Mouse (Mus musculus): ENCODE data around the gene Plce1. TPM values are rescaled to one million over a fixed set of nuclear protein-coding genes. Genes with fewer than 3 reads are reported as not detected.

Gene Plce1
- polyA plus RNA-seq, 1 experiment: 2.3 TPM

DNA sequence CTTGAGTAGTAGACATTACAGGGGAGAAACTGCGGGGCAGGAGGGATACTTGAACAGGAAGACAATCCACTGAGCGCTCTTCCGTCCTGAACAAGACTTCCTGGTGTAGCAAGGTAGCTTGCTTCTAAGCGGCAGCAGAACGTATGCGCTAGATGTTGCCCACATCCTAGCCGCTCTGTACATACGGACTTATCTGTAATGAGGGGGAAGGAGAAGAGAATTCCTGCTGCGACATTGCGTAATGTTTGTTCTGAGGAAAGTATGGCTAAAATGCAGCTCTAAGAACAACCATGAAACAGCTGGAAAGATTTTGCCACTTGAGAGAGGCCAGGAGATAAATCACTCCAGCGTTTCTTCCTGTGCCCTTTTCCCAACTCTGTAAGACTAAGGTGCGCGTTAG lies 177.1 kb downstream of the Plce1 start:
- TF ChIP-seq POLR2A (IDR thresholded peaks at IDR 0.05; ENCODE audit: low read depth, low read length) (no peak), CTCF (conservative IDR thresholded peaks at IDR 0.05; ENCODE audit: insufficient read depth, insufficient read length, low read depth, low read length) (no peak)
- DNase-seq: no peak
- Histone ChIP-seq H3K36me3 (ENCODE audit: control insufficient read depth, insufficient read depth, low read length) (no peaks in the 10 kb centered on the region), H3K27ac (ENCODE audit: insufficient read depth, low read depth, low read length) (no peak overlapping the region), H3K4me3 (ENCODE audit: insufficient read depth, low read depth, low read length) (no peak overlapping the region), H3K4me1 (ENCODE audit: control insufficient read depth, insufficient read depth, low read length) (no peaks in the 10 kb centered on the region), H3K27me3 (replicated peaks; ENCODE audit: control insufficient read depth, insufficient read depth, low read length) (no peaks in the 10 kb centered on the region)
- 77% methylated on average over 13 of the region's 13 CpGs for WGBS

DNA sequence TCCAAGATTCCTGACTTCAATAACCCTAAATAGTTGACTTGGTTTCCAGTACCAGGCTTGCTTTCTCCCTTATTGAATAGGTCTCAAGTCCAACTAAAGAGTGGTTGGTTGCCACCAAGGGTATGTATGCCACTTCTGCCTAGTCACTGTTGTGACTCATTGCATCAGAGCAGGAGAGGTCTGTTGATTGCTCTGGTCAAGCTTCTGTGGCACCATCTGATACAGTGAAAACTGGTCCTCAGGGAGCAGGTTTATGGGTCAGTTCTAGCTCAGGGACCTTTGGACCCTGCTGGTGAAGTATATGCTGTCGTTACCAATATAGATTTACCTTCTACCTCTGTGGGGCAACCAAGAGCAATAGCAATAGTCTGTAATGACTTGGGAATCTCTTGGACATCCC lies 184.5 kb downstream of the Plce1 start:
- H3K27ac ChIP-seq (ENCODE audit: insufficient read depth, low read depth, low read length): no peak overlapping the region
- no peaks in the 10 kb centered on the region for H3K4me1 ChIP-seq (ENCODE audit: control insufficient read depth, insufficient read depth, low read length)
- H3K4me3 ChIP-seq (ENCODE audit: insufficient read depth, low read depth, low read length): no peak overlapping the region
- no peaks in the 10 kb centered on the region for H3K36me3 ChIP-seq (ENCODE audit: control insufficient read depth, insufficient read depth, low read length)
- TF ChIP-seq POLR2A (IDR thresholded peaks at IDR 0.05; ENCODE audit: low read depth, low read length) (no peak), CTCF (conservative IDR thresholded peaks at IDR 0.05; ENCODE audit: insufficient read depth, insufficient read length, low read depth, low read length) (no peak)
- H3K27me3 ChIP-seq (replicated peaks; ENCODE audit: control insufficient read depth, insufficient read depth, low read length): no peaks in the 10 kb centered on the region
- 60% methylated on average over 1 of the region's 1 CpGs for WGBS
- DNase-seq: no peak

GRCm38 (mm10) chr19:38672015-38672600 lies 191.2 kb downstream of the Plce1 start:
- no peak overlapping the region for H3K4me3 ChIP-seq (ENCODE audit: insufficient read depth, low read depth, low read length)
- DNase-seq: no peak
- no peak for TF ChIP-seq CTCF (conservative IDR thresholded peaks at IDR 0.05; ENCODE audit: insufficient read depth, insufficient read length, low read depth, low read length)
- no peak for TF ChIP-seq POLR2A (IDR thresholded peaks at IDR 0.05; ENCODE audit: low read depth, low read length)
- no peaks in the 10 kb centered on the region for H3K36me3 ChIP-seq (ENCODE audit: control insufficient read depth, insufficient read depth, low read length)
- H3K27ac ChIP-seq (ENCODE audit: insufficient read depth, low read depth, low read length): no peak overlapping the region
- no peaks in the 10 kb centered on the region for H3K27me3 ChIP-seq (replicated peaks; ENCODE audit: control insufficient read depth, insufficient read depth, low read length)
- 81% methylated on average over 7 of the region's 7 CpGs for WGBS
- no peaks in the 10 kb centered on the region for H3K4me1 ChIP-seq (ENCODE audit: control insufficient read depth, insufficient read depth, low read length)

DNA sequence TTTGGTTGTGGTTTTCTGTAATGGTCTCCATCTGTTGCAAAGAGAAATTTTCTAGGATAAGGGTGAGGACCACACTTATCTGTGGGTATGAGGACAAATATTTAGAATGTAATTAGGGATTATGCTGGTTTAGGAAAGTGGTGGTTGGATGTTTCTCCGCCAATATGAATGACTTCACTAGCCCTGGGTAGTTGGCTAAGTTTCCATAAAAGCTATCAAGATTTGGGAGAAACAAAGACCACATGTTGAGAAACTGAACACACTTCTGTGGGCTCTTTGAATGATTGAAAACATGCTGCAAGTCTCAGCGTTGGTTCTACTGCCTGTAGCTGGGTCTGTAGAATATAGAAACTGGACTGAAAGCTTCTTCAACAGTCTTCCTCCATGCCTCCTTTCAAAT lies 193.0 kb downstream of the Plce1 start:
- no peak overlapping the region for H3K27ac ChIP-seq (ENCODE audit: insufficient read depth, low read depth, low read length)
- 85% methylated on average over 2 of the region's 2 CpGs for whole genome bisulfite sequencing

DNA sequence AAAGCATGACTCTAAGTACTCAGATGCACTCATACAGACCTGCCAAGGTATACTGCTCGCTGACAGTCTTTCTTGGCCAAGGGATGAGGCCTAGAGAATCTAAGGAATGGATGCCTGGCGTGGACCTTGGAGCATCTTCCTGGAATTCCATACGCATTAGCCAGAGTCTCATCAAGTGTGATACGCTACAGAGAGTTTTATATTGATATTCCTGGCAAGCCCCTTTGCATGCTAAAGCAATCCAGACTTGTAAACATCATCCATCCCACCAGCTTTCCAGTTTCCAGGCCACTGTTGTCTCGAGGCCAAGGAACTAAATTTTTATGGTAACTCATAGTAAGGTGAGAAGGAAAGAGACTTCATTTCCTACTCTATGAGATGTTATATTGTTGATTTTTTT lies 197.7 kb downstream of the Plce1 start:
- 80% methylated on average over 5 of the region's 5 CpGs for WGBS
- H3K4me1 ChIP-seq (ENCODE audit: control insufficient read depth, insufficient read depth, low read length): no peaks in the 10 kb centered on the region
- H3K27ac ChIP-seq (ENCODE audit: insufficient read depth, low read depth, low read length): no peak overlapping the region
- no peak for TF ChIP-seq POLR2A (IDR thresholded peaks at IDR 0.05; ENCODE audit: low read depth, low read length)
- TF ChIP-seq CTCF (conservative IDR thresholded peaks at IDR 0.05; ENCODE audit: insufficient read depth, insufficient read length, low read depth, low read length): no peak
- no peak overlapping the region for H3K4me3 ChIP-seq (ENCODE audit: insufficient read depth, low read depth, low read length)
- H3K36me3 ChIP-seq (ENCODE audit: control insufficient read depth, insufficient read depth, low read length): no peaks in the 10 kb centered on the region
- no peaks in the 10 kb centered on the region for H3K27me3 ChIP-seq (replicated peaks; ENCODE audit: control insufficient read depth, insufficient read depth, low read length)
- DNase-seq: peak; percentile 40

More for the DNA sequence above, 193.0 kb downstream of the Plce1 start:
- no peaks in the 10 kb centered on the region for H3K36me3 ChIP-seq (ENCODE audit: control insufficient read depth, insufficient read depth, low read length)
- H3K4me3 ChIP-seq (ENCODE audit: insufficient read depth, low read depth, low read length): no peak overlapping the region
- TF ChIP-seq POLR2A (IDR thresholded peaks at IDR 0.05; ENCODE audit: low read depth, low read length) (no peak), CTCF (conservative IDR thresholded peaks at IDR 0.05; ENCODE audit: insufficient read depth, insufficient read length, low read depth, low read length) (no peak)
- no peak for DNase-seq
- H3K27me3 ChIP-seq (replicated peaks; ENCODE audit: control insufficient read depth, insufficient read depth, low read length): no peaks in the 10 kb centered on the region
- H3K4me1 ChIP-seq (ENCODE audit: control insufficient read depth, insufficient read depth, low read length): no peaks in the 10 kb centered on the region

DNA sequence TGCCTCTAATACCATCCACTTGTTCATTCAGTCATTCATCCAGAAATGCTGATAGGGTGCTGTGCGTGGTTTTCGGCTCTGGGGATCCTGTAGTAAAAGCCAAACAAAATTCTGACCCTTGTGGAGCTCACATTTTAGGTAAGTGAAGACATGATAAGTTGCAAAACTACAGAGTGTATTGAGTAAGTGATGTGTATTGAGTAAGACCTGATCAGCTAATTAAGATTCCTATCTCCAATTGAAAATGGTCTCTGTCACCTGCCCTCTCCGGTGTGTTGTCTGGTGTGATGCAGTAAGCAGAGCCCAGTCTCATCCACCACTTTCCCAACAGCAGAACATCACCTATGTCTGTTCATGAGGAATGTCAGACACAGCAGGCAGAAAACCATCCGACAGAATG lies 198.6 kb downstream of the Plce1 start:
- Histone ChIP-seq H3K27ac (ENCODE audit: insufficient read depth, low read depth, low read length) (no peak overlapping the region), H3K4me3 (ENCODE audit: insufficient read depth, low read depth, low read length) (no peak overlapping the region), H3K27me3 (replicated peaks; ENCODE audit: control insufficient read depth, insufficient read depth, low read length) (no peaks in the 10 kb centered on the region), H3K36me3 (ENCODE audit: control insufficient read depth, insufficient read depth, low read length) (no peaks in the 10 kb centered on the region), H3K4me1 (ENCODE audit: control insufficient read depth, insufficient read depth, low read length) (no peaks in the 10 kb centered on the region)
- 97% methylated on average over 4 of the region's 4 CpGs for WGBS
- no peak for TF ChIP-seq POLR2A (IDR thresholded peaks at IDR 0.05; ENCODE audit: low read depth, low read length)
- no peak for TF ChIP-seq CTCF (conservative IDR thresholded peaks at IDR 0.05; ENCODE audit: insufficient read depth, insufficient read length, low read depth, low read length)
- DNase-seq: no peak

GRCm38 (mm10) chr19:38687326-38687725 lies 206.4 kb downstream of the Plce1 start:
- TF ChIP-seq CTCF (conservative IDR thresholded peaks at IDR 0.05; ENCODE audit: insufficient read depth, insufficient read length, low read depth, low read length) (no peak), POLR2A (IDR thresholded peaks at IDR 0.05; ENCODE audit: low read depth, low read length) (no peak)
- Histone ChIP-seq H3K36me3 (ENCODE audit: control insufficient read depth, insufficient read depth, low read length) (no peaks in the 10 kb centered on the region), H3K27me3 (replicated peaks; ENCODE audit: control insufficient read depth, insufficient read depth, low read length) (no peaks in the 10 kb centered on the region), H3K4me3 (ENCODE audit: insufficient read depth, low read depth, low read length) (no peak overlapping the region), H3K27ac (ENCODE audit: insufficient read depth, low read depth, low read length) (no peak overlapping the region; the same call in 1 of the 2 replicates), H3K4me1 (ENCODE audit: control insufficient read depth, insufficient read depth, low read length) (peaks cover 11% of the 10 kb centered on the region)
- WGBS: 43% methylated on average over 5 of the region's 5 CpGs
- peak; percentile 90 for DNase-seq

All from kidney, adult 2 months (tissue).